Mouse (Mus musculus) stomach, embryonic 14.5 days (tissue): ENCODE measurements around the gene 9130213A22Rik. TPM values are rescaled to one million over a fixed set of nuclear protein-coding genes. Genes with fewer than 3 reads are reported as not detected.

Source experiments
- ATAC-seq: fragments of 200-750 bp; cut with Nextera tagmentation; 2 replicates; pipeline ENCODE4 v1.8.0; 2017; ENCODE audit warnings: low read depth, moderate TSS enrichment; ENCODE audit not compliant: insufficient number of reproducible peaks, insufficient read depth, low FRiP score
- H3K27ac ChIP-seq: fragments of 300-500 bp; sonication (generic); 2 replicates; pipeline ENCODE4 v1.5.1; 2014; ENCODE audit warnings: mild to moderate bottlenecking, low read length, moderate library complexity, mixed read lengths
- H3K27me3 ChIP-seq: fragments of 300-500 bp; sonication (generic); 2 replicates; pipeline ENCODE4 v1.6.1; 2014; ENCODE audit warnings: low read length, control low read depth, mixed read lengths; ENCODE audit not compliant: control insufficient read depth, insufficient read depth
- H3K36me3 ChIP-seq: fragments of 300-500 bp; sonication (generic); 2 replicates; pipeline ENCODE4 v1.6.1; 2014; ENCODE audit warnings: mild to moderate bottlenecking, control low read depth, low read length, moderate library complexity, mixed read lengths; ENCODE audit not compliant: control insufficient read depth, insufficient read depth
- H3K4me1 ChIP-seq: fragments of 300-500 bp; sonication (generic); 2 replicates; pipeline ENCODE4 v1.6.1; 2014; ENCODE audit warnings: low read length, control low read depth, mixed read lengths; ENCODE audit not compliant: control insufficient read depth, insufficient read depth
- H3K4me2 ChIP-seq: fragments of 300-500 bp; sonication (generic); replicated peaks from 2 replicates; pipeline ENCODE4 v1.6.1; 2014; ENCODE audit warnings: low read depth, low read length, control low read depth
- H3K4me3 ChIP-seq: fragments of 300-500 bp; sonication (generic); 2 replicates; pipeline ENCODE4 v1.5.1; 2014; ENCODE audit warnings: low read depth, low read length, control low read depth
- H3K9ac ChIP-seq: fragments of 300-500 bp; sonication (generic); replicated peaks from 2 replicates; pipeline ENCODE4 v1.6.1; 2014; ENCODE audit warnings: low read depth, mild to moderate bottlenecking, control low read depth, low read length, moderate library complexity, mixed read lengths
- H3K9me3 ChIP-seq: fragments of 300-500 bp; sonication (generic); 2 replicates; pipeline ENCODE4 v1.6.1; 2016; ENCODE audit warnings: low read depth, low read length, control low read depth; ENCODE audit not compliant: control insufficient read depth
- WGBS: fragments of 180-500 bp; shearing (Covaris S2); extraction: QIAGEN DNeasy Blood & Tissue Kit; methylation state at CpG from one replicate; pipeline ENCODE4 v1.1.7; 2014; 5-methylcytosine and 5-hydroxymethylcytosine counted together
- polyA plus RNA-seq: library from polyadenylated mRNA; unstranded; fragments of >200 nt; fragmentation: Nextera tagmentation; extraction: Ambion mirVana; gene quantifications from 2 replicates; pipeline ENCODE4 v1.2.1, GENCODE M21; 2014

Gene 9130213A22Rik
- polyA plus RNA-seq, 1 experiment from 2014 or later = 0.36 TPM

DNA sequence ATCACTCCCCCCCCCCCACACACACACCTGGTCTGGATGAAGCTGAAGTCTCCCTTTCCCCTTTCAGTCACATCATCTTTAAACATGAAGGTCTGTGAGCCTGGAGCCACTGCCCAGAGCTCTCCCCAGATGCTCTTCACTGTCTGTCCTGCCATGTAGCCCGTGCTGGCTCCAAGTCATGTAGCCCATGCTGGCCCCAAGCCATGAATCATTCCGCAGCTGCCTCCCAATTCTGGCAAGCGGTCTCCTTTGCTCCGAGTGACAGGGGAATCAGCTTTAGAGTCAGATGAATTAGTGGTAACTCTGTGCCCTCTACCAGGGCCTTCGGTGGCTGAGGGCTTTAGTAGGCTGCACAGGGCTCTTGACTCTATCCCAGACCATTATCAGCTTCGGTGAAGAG is 27.3 kb upstream of the 9130213A22Rik start:
- Histone ChIP-seq H3K4me1 (no peaks in the 10 kb centered on the region), H3K9ac (no peak overlapping the region), H3K36me3 (no peaks in the 10 kb centered on the region), H3K4me2 (no peak overlapping the region), H3K9me3 (no peaks in the 10 kb centered on the region), H3K27ac (no peak overlapping the region), H3K4me3 (no peak overlapping the region), H3K27me3 (no peaks in the 10 kb centered on the region)
- 67% methylated on average over 6 of the region's 6 CpGs for WGBS
- ATAC-seq = no peak

GRCm38 (mm10) chr11:69148451-69148960 is 26.1 kb upstream of the 9130213A22Rik start:
- ATAC-seq = no peak
- H3K4me1 ChIP-seq = no peaks in the 10 kb centered on the region
- no peak overlapping the region for H3K9ac ChIP-seq
- no peak overlapping the region for H3K27ac ChIP-seq
- WGBS = 85% methylated on average over 5 of the region's 5 CpGs
- no peak overlapping the region for H3K4me2 ChIP-seq
- no peaks in the 10 kb centered on the region for H3K9me3 ChIP-seq
- H3K36me3 ChIP-seq = no peaks in the 10 kb centered on the region
- no peak overlapping the region for H3K4me3 ChIP-seq
- no peaks in the 10 kb centered on the region for H3K27me3 ChIP-seq

DNA sequence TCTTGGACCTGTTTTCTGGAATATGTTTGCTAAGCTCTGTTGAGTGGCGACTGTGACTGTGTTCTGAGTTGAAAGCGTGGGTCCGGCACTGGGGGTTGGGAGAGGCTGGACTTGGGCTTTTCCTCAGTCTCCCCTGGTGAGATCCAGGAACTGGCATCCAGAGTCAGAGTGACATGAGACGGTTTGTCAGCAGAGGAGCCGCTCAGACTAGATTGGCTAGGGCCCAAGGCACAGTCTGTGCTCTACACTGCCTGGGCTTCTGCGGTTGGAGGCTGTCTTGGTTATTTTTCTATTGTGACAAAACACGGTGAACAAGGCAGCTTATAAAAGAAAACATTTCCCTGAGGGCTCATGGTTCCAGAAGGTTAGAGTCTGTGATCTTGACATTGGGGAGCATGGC is 25.2 kb upstream of the 9130213A22Rik start:
- Histone ChIP-seq H3K4me1 (no peaks in the 10 kb centered on the region), H3K36me3 (no peaks in the 10 kb centered on the region), H3K9ac (no peak overlapping the region), H3K4me3 (no peak overlapping the region), H3K9me3 (no peaks in the 10 kb centered on the region), H3K4me2 (no peak overlapping the region), H3K27ac (no peak overlapping the region), H3K27me3 (no peaks in the 10 kb centered on the region)
- no peak for ATAC-seq
- WGBS = 79% methylated on average over 7 of the region's 7 CpGs

DNA sequence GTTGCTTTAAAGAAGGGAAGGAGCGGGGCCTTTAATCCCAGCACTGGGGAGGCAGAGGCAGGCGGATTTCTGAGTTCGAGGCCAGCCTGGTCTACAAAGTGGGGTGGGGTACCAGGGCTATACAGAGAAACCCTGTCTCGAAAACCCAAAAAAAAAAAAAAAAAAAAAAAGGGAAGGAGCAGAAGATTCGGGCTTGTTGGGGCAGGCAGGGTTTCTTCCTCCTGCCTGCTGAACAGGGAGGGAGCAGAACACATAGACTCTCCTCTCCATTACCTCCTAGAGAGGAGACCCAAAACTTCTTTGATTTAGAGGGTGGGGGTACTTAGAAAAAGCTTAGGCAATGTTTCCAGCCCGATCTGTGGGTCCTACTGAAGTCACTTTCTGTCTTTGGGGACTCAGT is 13.0 kb upstream of the 9130213A22Rik start:
- ATAC-seq = no peak
- Histone ChIP-seq H3K9me3 (no peaks in the 10 kb centered on the region), H3K36me3 (no peaks in the 10 kb centered on the region), H3K27me3 (no peaks in the 10 kb centered on the region), H3K9ac (no peak overlapping the region), H3K27ac (no peak overlapping the region), H3K4me1 (no peaks in the 10 kb centered on the region), H3K4me3 (no peak overlapping the region), H3K4me2 (no peak overlapping the region)
- WGBS = 91% methylated on average over 6 of the region's 6 CpGs

- WGBS = 25% methylated on average over 8 of the region's 8 CpGs
- Histone ChIP-seq H3K9me3 (no peaks in the 10 kb centered on the region), H3K9ac (0 out of 2 replicates have a peak overlapping the region, but pooled peaks have one; percentile 7), H3K27ac (no peak overlapping the region), H3K36me3 (no peaks in the 10 kb centered on the region), H3K4me2 (peak overlapping the region; percentile 56), H3K4me3 (peak overlapping the region; percentile 38), H3K4me1 (no peaks in the 10 kb centered on the region), H3K27me3 (no peaks in the 10 kb centered on the region)
- ATAC-seq = no peak; the same call in 1 of the 2 replicates
Measured at GRCm38 (mm10) chr11:69134622-69134968, 12.2 kb upstream of the 9130213A22Rik start.

- H3K4me1 ChIP-seq = no peaks in the 10 kb centered on the region
- 1% methylated on average over 34 of the region's 34 CpGs for WGBS
- no peaks in the 10 kb centered on the region for H3K9me3 ChIP-seq
- H3K36me3 ChIP-seq = no peaks in the 10 kb centered on the region
- no peak overlapping the region for H3K27ac ChIP-seq
- peak overlapping the region; percentile 38 for H3K4me3 ChIP-seq
- no peaks in the 10 kb centered on the region for H3K27me3 ChIP-seq
- H3K9ac ChIP-seq = peak overlapping the region; percentile 7; the same call in 1 of the 2 replicates
- ATAC-seq = peak; percentile 82; the same call in 1 of the 2 replicates
- H3K4me2 ChIP-seq = peak overlapping the region; percentile 56
Measured at GRCm38 (mm10) chr11:69133923-69134621, 11.7 kb upstream of the 9130213A22Rik start.

GRCm38 (mm10) chr11:69133566-69133922 is 11.2 kb upstream of the 9130213A22Rik start:
- no peaks in the 10 kb centered on the region for H3K9me3 ChIP-seq
- no peaks in the 10 kb centered on the region for H3K4me1 ChIP-seq
- no peaks in the 10 kb centered on the region for H3K27me3 ChIP-seq
- peak overlapping the region; percentile 56 for H3K4me2 ChIP-seq
- H3K4me3 ChIP-seq = peak overlapping the region; percentile 38
- H3K36me3 ChIP-seq = no peaks in the 10 kb centered on the region
- ATAC-seq = no peak
- H3K9ac ChIP-seq = no peak overlapping the region; the same call in 1 of the 2 replicates
- 19% methylated on average over 5 of the region's 5 CpGs for WGBS
- H3K27ac ChIP-seq = no peak overlapping the region

GRCm38 (mm10) chr11:69128426-69129122 is 6.2 kb upstream of the 9130213A22Rik start:
- WGBS = 59% methylated on average over 8 of the region's 8 CpGs
- Histone ChIP-seq H3K27ac (no peak overlapping the region), H3K4me1 (no peaks in the 10 kb centered on the region; the same call in 1 of the 2 replicates), H3K4me3 (no peak overlapping the region), H3K9me3 (no peaks in the 10 kb centered on the region), H3K4me2 (no peak overlapping the region), H3K27me3 (no peaks in the 10 kb centered on the region), H3K36me3 (no peaks in the 10 kb centered on the region), H3K9ac (no peak overlapping the region)
- ATAC-seq = no peak
